Mouse (Mus musculus): ENCODE measurements around the gene Med18. TPM values are rescaled to one million over a fixed set of nuclear protein-coding genes. Genes with fewer than 3 reads are reported as not detected.

The Med18 gene
- polyA plus RNA-seq, 1 experiment from 2014 or later: 24.6 TPM

GRCm38 (mm10) chr4:132503344-132503743, 39.6 kb upstream of the Med18 start:
- Histone ChIP-seq H3K27ac (ENCODE audit: low read depth, low read length) (peak overlapping the region; percentile 74), H3K9me3 (ENCODE audit: control insufficient read depth, low read length) (no peaks in the 10 kb centered on the region), H3K27me3 (replicated peaks; ENCODE audit: control insufficient read depth, insufficient read depth, low read length) (no peaks in the 10 kb centered on the region), H3K4me2 (peak overlapping the region; percentile 55), H3K9ac (ENCODE audit: low read depth, low read length) (peak overlapping the region; percentile 35; the same call in 1 of the 2 replicates), H3K4me1 (replicated peaks; ENCODE audit: control insufficient read depth, insufficient read depth, low read length) (peaks cover 44% of the 10 kb centered on the region), H3K36me3 (ENCODE audit: control insufficient read depth, insufficient read depth, low read length) (peaks cover 9% of the 10 kb centered on the region; the same call in 1 of the 2 replicates), H3K4me3 (ENCODE audit: low read depth, low read length) (no peak overlapping the region; the same call in 1 of the 2 replicates)
- ATAC-seq (replicated peaks; ENCODE audit: low FRiP score): peak; percentile 91
- WGBS: 56% methylated on average over 11 of the region's 11 CpGs
- no peak for DNase-seq (ENCODE audit: low spot score)

- no peak overlapping the region for H3K4me2 ChIP-seq
- peaks cover 33% of the 10 kb centered on the region for H3K4me1 ChIP-seq (replicated peaks; ENCODE audit: control insufficient read depth, insufficient read depth, low read length)
- H3K36me3 ChIP-seq (ENCODE audit: control insufficient read depth, insufficient read depth, low read length): peaks cover 17% of the 10 kb centered on the region; the same call in 1 of the 2 replicates
- H3K27ac ChIP-seq (ENCODE audit: low read depth, low read length): no peak overlapping the region
- H3K27me3 ChIP-seq (replicated peaks; ENCODE audit: control insufficient read depth, insufficient read depth, low read length): no peaks in the 10 kb centered on the region
- H3K9ac ChIP-seq (ENCODE audit: low read depth, low read length): no peak overlapping the region
- DNase-seq (ENCODE audit: low spot score) (no peak), ATAC-seq (replicated peaks; ENCODE audit: low FRiP score) (no peak)
- H3K9me3 ChIP-seq (ENCODE audit: control insufficient read depth, low read length): no peaks in the 10 kb centered on the region
- H3K4me3 ChIP-seq (ENCODE audit: low read depth, low read length): no peak overlapping the region
- 85% methylated on average over 6 of the region's 6 CpGs for WGBS
Observed at GRCm38 (mm10) chr4:132501639-132502038, 37.9 kb upstream of the Med18 start.

- H3K4me1 ChIP-seq (replicated peaks; ENCODE audit: control insufficient read depth, insufficient read depth, low read length): peaks cover 3% of the 10 kb centered on the region
- WGBS: 68% methylated on average over 20 of the region's 20 CpGs
- no peak for ATAC-seq (replicated peaks; ENCODE audit: low FRiP score)
- H3K4me2 ChIP-seq: no peak overlapping the region
- no peaks in the 10 kb centered on the region for H3K27me3 ChIP-seq (replicated peaks; ENCODE audit: control insufficient read depth, insufficient read depth, low read length)
- DNase-seq (ENCODE audit: low spot score): no peak
- no peak overlapping the region for H3K27ac ChIP-seq (ENCODE audit: low read depth, low read length)
- H3K4me3 ChIP-seq (ENCODE audit: low read depth, low read length): no peak overlapping the region
- H3K9me3 ChIP-seq (ENCODE audit: control insufficient read depth, low read length): no peaks in the 10 kb centered on the region
- H3K9ac ChIP-seq (ENCODE audit: low read depth, low read length): no peak overlapping the region
- H3K36me3 ChIP-seq (ENCODE audit: control insufficient read depth, insufficient read depth, low read length): peaks cover 18% of the 10 kb centered on the region; the same call in 1 of the 2 replicates
Observed at GRCm38 (mm10) chr4:132494271-132494918, 30.7 kb upstream of the Med18 start.

GRCm38 (mm10) chr4:132492178-132493060, 28.7 kb upstream of the Med18 start:
- 71% methylated on average over 10 of the region's 10 CpGs for WGBS
- H3K4me3 ChIP-seq (ENCODE audit: low read depth, low read length): no peak overlapping the region
- no peak overlapping the region for H3K27ac ChIP-seq (ENCODE audit: low read depth, low read length)
- H3K4me1 ChIP-seq (replicated peaks; ENCODE audit: control insufficient read depth, insufficient read depth, low read length): peaks cover 3% of the 10 kb centered on the region; the same call in 1 of the 2 replicates
- peaks cover 5% of the 10 kb centered on the region; the same call in 1 of the 2 replicates for H3K36me3 ChIP-seq (ENCODE audit: control insufficient read depth, insufficient read depth, low read length)
- DNase-seq (ENCODE audit: low spot score) (no peak), ATAC-seq (replicated peaks; ENCODE audit: low FRiP score) (no peak)
- H3K9me3 ChIP-seq (ENCODE audit: control insufficient read depth, low read length): no peaks in the 10 kb centered on the region
- H3K4me2 ChIP-seq: no peak overlapping the region
- no peak overlapping the region for H3K9ac ChIP-seq (ENCODE audit: low read depth, low read length)
- no peaks in the 10 kb centered on the region for H3K27me3 ChIP-seq (replicated peaks; ENCODE audit: control insufficient read depth, insufficient read depth, low read length)

- ATAC-seq (replicated peaks; ENCODE audit: low FRiP score) (0 out of 2 replicates have a peak, but pooled peaks have one; percentile 29), DNase-seq (ENCODE audit: low spot score) (no peak)
- Histone ChIP-seq H3K36me3 (ENCODE audit: control insufficient read depth, insufficient read depth, low read length) (peaks cover 2% of the 10 kb centered on the region; the same call in 1 of the 2 replicates), H3K4me3 (ENCODE audit: low read depth, low read length) (no peak overlapping the region), H3K9me3 (ENCODE audit: control insufficient read depth, low read length) (no peaks in the 10 kb centered on the region), H3K27me3 (replicated peaks; ENCODE audit: control insufficient read depth, insufficient read depth, low read length) (no peaks in the 10 kb centered on the region), H3K27ac (ENCODE audit: low read depth, low read length) (no peak overlapping the region), H3K4me1 (replicated peaks; ENCODE audit: control insufficient read depth, insufficient read depth, low read length) (peaks cover 3% of the 10 kb centered on the region; the same call in 1 of the 2 replicates), H3K4me2 (no peak overlapping the region), H3K9ac (ENCODE audit: low read depth, low read length) (no peak overlapping the region)
- WGBS: 69% methylated on average over 6 of the region's 6 CpGs
Observed at GRCm38 (mm10) chr4:132491748-132492147, 28.0 kb upstream of the Med18 start.

GRCm38 (mm10) chr4:132491057-132491456, 27.3 kb upstream of the Med18 start:
- Histone ChIP-seq H3K9me3 (ENCODE audit: control insufficient read depth, low read length) (no peaks in the 10 kb centered on the region), H3K36me3 (ENCODE audit: control insufficient read depth, insufficient read depth, low read length) (peaks cover 2% of the 10 kb centered on the region; the same call in 1 of the 2 replicates), H3K4me2 (no peak overlapping the region), H3K9ac (ENCODE audit: low read depth, low read length) (no peak overlapping the region), H3K4me3 (ENCODE audit: low read depth, low read length) (no peak overlapping the region), H3K27me3 (replicated peaks; ENCODE audit: control insufficient read depth, insufficient read depth, low read length) (no peaks in the 10 kb centered on the region), H3K27ac (ENCODE audit: low read depth, low read length) (no peak overlapping the region), H3K4me1 (replicated peaks; ENCODE audit: control insufficient read depth, insufficient read depth, low read length) (peaks cover 3% of the 10 kb centered on the region; the same call in 1 of the 2 replicates)
- DNase-seq (ENCODE audit: low spot score) (no peak), ATAC-seq (replicated peaks; ENCODE audit: low FRiP score) (no peak)
- WGBS: 84% methylated on average over 8 of the region's 8 CpGs

GRCm38 (mm10) chr4:132490273-132491010, 26.7 kb upstream of the Med18 start:
- H3K36me3 ChIP-seq (ENCODE audit: control insufficient read depth, insufficient read depth, low read length): peaks cover 2% of the 10 kb centered on the region; the same call in 1 of the 2 replicates
- H3K9me3 ChIP-seq (ENCODE audit: control insufficient read depth, low read length): no peaks in the 10 kb centered on the region
- DNase-seq (ENCODE audit: low spot score): no peak
- H3K4me3 ChIP-seq (ENCODE audit: low read depth, low read length): no peak overlapping the region
- no peak overlapping the region for H3K9ac ChIP-seq (ENCODE audit: low read depth, low read length)
- no peak for ATAC-seq (replicated peaks; ENCODE audit: low FRiP score)
- H3K4me2 ChIP-seq: no peak overlapping the region
- 78% methylated on average over 15 of the region's 15 CpGs for WGBS
- no peaks in the 10 kb centered on the region for H3K27me3 ChIP-seq (replicated peaks; ENCODE audit: control insufficient read depth, insufficient read depth, low read length)
- no peak overlapping the region for H3K27ac ChIP-seq (ENCODE audit: low read depth, low read length)
- H3K4me1 ChIP-seq (replicated peaks; ENCODE audit: control insufficient read depth, insufficient read depth, low read length): peaks cover 3% of the 10 kb centered on the region; the same call in 1 of the 2 replicates

GRCm38 (mm10) chr4:132488976-132489375, 25.3 kb upstream of the Med18 start:
- 68% methylated on average over 6 of the region's 6 CpGs for WGBS
- H3K27ac ChIP-seq (ENCODE audit: low read depth, low read length): no peak overlapping the region
- no peak for ATAC-seq (replicated peaks; ENCODE audit: low FRiP score)

More at GRCm38 (mm10) chr4:132488976-132489375, 25.3 kb upstream of the Med18 start:
- no peak overlapping the region for H3K4me2 ChIP-seq
- peaks cover 3% of the 10 kb centered on the region; the same call in 1 of the 2 replicates for H3K4me1 ChIP-seq (replicated peaks; ENCODE audit: control insufficient read depth, insufficient read depth, low read length)
- H3K36me3 ChIP-seq (ENCODE audit: control insufficient read depth, insufficient read depth, low read length): peaks cover 2% of the 10 kb centered on the region; the same call in 1 of the 2 replicates
- H3K9ac ChIP-seq (ENCODE audit: low read depth, low read length): no peak overlapping the region
- H3K4me3 ChIP-seq (ENCODE audit: low read depth, low read length): no peak overlapping the region
- H3K9me3 ChIP-seq (ENCODE audit: control insufficient read depth, low read length): no peaks in the 10 kb centered on the region
- DNase-seq (ENCODE audit: low spot score): no peak
- no peaks in the 10 kb centered on the region for H3K27me3 ChIP-seq (replicated peaks; ENCODE audit: control insufficient read depth, insufficient read depth, low read length)
